Mouse (Mus musculus): ENCODE data around the gene Itgb7. TPM values are rescaled to one million over a fixed set of nuclear protein-coding genes. Genes with fewer than 3 reads are reported as not detected.

Itgb7 gene
- polyA plus RNA-seq (2014; fragmentation: Illumina TruSeq; extraction: RNeasy Lipid Tissue Mini Kit (QIAGEN cat#74804); ENCODE audit: low read depth, low replicate concordance): 0.47 TPM

DNA sequence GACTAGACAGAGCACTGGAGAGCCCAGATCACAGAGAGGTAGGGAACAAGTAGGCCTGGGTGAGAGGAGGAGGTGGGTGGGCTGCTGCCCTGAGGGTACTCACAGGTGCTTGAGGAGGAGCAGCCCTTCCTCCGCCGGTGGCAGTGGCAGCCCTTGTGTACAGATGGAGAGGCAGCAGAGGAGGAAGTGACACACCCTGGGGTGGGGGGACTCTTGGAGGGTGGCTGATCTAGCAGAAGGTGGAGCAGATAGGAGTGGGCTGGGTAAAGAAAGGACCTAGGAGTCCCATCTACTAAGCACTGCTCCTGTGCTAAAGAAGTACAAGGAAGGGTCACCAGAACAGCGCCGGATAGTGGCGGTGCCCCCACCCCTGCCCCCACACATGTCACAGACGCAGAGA, at the start of gene Itgb7:
Gene Itgb7, minus strand, starts transcription at position 197 of the 400 bp plus-strand sequence.

DNA sequence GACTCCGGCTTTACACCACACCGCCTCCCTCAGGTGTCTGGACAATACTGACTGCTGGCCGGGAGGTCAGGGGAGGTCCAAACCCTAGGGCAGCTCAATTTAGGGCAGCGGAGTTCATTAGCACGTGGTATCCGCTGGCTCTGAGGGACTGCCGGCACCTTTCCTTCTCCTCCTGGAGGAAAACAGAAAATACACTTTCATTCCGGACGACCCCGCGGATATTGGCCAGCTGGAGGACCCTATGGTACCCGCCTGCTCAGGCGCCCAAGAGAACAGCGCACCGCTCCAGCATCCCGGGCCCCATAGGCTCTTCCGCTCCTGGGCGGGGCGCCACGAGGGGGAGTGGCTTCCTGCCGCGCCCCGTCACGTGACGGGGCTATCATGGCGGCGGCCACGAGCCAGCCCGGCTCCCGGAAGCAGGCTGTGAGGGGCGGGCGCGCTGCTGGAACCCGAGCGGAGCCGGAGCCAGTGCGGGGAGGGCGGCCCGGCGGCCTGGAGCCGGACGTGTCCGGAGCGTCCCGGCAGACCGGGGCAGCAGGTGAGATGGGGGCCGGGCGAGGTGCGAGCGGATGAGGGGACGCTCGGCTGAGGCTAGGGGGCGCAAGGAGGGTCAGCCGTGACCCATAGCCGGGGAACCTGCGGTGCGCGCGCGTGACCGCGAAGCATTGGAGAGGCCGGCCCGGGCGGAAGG, 47.5 kb upstream of the Itgb7 start, which contains the start of gene Mfsd5:
Gene Mfsd5, plus strand, starts transcription at position 363 of the 691 bp plus-strand sequence.

DNA sequence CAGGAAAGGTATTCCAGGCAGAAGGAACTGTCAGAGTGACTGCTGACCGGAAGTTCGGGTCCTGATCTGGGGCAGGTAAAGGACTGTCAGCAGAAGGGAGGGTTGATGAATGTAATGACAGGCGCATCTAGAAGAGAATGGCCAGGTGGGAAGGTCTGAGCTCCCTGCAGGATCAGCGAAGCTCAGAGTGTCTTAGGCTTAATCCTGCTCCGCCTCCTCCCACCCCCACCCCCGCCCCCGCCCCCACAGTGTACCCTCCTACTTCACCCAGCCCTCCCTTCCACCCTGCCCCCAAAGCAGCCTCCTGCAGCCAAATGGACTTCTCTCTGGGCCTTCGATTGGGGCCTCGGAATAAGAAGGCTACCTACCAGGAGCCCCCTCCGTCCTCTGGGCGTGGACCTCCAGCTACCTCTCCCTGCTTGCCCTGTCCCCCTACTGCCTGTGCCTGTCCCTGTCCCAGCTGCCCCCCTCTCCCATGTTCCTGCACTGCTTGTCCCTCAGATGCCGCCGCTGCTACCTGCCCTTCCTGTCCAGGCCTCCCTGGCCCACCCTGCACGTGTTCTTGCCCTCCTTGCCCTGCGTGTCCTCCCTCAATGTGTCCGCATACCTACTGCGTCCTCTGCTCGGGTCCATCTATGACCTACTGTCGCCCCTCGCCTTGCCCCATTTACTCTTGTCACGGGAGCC, 38.7 kb upstream of the Itgb7 start, which contains the start of gene Gm9918:
Gene Gm9918, plus strand, starts transcription at position 290 of the 687 bp plus-strand sequence.

DNA sequence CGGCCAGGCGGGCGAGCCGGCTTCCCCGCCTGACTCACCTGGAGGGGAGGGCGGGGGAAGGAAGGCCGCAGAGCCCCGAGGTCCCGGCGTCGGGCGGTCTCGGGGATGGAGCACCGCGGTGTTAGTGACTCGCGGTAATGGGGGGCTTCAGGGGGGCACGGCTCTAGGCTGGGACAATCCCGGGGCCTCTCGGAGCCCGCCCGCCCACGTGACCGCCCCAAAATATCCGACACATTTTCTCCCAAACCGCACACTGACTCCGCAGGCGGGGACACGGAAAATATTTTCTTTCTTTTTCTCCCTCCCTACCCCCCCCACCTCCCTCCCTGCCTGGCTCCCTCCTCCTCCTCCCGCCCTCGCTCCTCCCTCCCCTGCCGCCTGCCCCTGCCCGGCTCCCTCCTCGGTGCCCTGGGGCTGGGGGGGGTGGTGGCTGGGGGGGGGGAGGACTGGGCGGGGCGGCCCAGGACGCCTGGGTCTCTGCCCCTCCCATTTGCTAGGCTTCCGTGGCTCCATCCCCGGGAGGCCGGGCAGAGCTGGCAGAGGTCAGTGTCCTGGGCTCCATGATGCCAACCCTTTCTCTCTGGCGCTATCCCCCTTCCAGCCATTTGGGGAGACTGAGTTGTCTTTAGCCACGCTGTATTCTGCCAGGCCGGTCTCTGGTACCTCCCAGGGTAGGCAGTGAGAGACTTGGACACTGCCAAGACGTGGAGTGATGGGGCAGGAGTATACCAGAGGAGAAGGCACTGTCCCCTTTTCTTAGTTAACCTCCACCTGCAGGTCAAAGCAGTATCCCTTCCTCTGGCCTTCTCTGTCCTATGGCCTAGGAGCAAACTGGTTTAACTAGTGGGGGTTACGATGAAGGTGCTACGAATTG, 25.7 kb upstream of the Itgb7 start, which contains the start of gene Rarg:
Gene Rarg, minus strand, starts transcription at position 316 of the 874 bp plus-strand sequence.

DNA sequence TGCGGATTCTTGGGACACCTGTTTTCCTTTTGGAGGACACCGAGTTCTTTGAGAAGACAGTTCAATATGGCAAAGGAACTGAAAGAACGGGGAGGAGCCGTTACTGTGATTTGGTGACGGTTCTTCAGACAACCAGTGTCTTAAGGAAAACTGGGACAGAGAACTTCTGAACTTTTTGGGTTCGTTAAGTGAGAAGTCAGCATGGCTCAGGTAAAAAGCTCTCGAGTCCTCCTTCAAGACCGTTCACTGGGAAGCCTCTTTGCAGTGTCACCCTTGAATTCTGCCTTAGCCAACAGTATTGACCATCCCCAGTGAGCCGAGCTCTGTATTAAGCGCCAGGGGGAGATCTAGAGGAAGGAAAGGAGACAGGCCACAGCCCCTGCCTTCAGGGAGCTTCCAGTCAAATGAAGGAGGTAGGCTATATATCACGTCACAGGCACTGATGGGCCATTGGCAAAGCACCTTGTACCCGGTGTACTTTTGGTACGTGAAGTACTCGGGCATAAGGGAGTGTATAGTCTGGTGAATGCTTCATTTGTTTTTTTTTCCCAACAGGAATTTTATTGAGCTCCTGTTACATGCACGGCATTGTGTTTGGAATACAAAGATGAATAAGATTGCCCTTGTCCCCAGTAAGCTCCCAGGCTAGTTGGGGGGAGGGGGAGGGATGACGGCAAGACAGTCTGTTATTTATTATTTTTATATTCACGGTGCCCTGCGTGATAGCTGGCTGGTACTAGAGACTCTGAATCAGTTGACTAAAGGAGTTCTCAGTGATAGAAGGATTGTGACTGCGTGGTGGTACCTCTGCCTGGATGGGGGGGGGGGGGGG, 26.9 kb downstream of the Itgb7 start, which contains the start of gene Csad:
Gene Csad, minus strand, starts transcription at position 51 of the 832 bp plus-strand sequence.

DNA sequence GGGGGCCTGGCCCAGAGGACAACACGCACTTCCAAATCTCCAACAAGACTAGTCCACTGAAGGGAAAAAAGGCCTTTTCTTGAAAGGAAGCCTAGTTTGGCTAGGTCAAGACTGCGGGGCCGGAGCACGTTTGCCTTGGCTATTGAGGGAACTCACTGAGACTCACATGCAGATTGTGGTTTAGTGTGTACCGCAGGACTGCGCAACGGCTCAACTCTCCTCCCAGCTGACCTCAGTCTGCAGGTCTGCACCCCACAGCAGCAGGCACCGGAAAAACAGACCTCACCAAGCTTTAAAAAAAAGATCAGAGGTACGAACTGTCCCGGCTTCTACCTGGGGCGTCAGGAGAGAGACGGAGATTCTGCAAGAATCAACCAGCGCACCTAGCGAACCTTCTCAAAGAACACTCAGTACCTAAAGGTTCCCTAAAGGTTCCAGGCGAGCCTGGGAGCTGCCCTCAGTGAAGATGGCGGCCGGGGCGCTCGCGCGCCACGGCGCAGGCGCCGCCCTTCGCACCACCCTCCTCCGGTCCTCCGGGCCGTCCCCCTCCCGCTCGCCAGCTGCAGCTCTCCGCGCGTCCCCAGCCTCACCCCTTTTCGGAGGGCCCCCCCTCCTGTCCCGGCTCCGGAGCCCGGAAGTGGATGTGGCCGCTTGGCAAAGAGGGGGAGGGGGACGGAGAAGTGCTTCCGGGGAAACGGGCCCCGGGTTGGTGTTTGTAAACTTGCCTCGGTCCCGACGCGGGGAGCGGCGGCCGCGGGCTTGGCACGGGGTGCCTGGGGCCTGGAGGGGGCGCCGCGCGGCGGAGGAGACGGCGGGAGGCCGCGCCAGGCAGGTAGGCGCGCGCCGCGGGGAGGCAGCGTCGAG, 28.5 kb downstream of the Itgb7 start, which contains the start of gene Zfp740:
Gene Zfp740, plus strand, starts transcription at position 279 of the 864 bp plus-strand sequence.

Other genes starting within 250 kb of the Itgb7 start
- gene Krt8, start 227.5 kb downstream of the Itgb7 start, polyA plus RNA-seq (2014; fragmentation: Illumina TruSeq; extraction: RNeasy Lipid Tissue Mini Kit (QIAGEN cat#74804); ENCODE audit: low read depth, low replicate concordance): 179 TPM
- 14.7 TPM for gene Krt18, start 203.8 kb downstream of the Itgb7 start, polyA plus RNA-seq (2014; fragmentation: Illumina TruSeq; extraction: RNeasy Lipid Tissue Mini Kit (QIAGEN cat#74804); ENCODE audit: low read depth, low replicate concordance)
- 230 TPM for gene Eif4b, start 158.2 kb downstream of the Itgb7 start, polyA plus RNA-seq (2014; fragmentation: Illumina TruSeq; extraction: RNeasy Lipid Tissue Mini Kit (QIAGEN cat#74804); ENCODE audit: low read depth, low replicate concordance)
- gene Tns2, start 131.5 kb downstream of the Itgb7 start, polyA plus RNA-seq (2014; fragmentation: Illumina TruSeq; extraction: RNeasy Lipid Tissue Mini Kit (QIAGEN cat#74804); ENCODE audit: low read depth, low replicate concordance): 17.3 TPM
- 1.5 TPM for gene Spryd3, start 95.7 kb downstream of the Itgb7 start, polyA plus RNA-seq (2014; fragmentation: Illumina TruSeq; extraction: RNeasy Lipid Tissue Mini Kit (QIAGEN cat#74804); ENCODE audit: low read depth, low replicate concordance)
- 0.41 TPM for gene Igfbp6, start 87.6 kb downstream of the Itgb7 start, polyA plus RNA-seq (2014; fragmentation: Illumina TruSeq; extraction: RNeasy Lipid Tissue Mini Kit (QIAGEN cat#74804); ENCODE audit: low read depth, low replicate concordance)
- 0.32 TPM for gene Soat2, start 81.4 kb downstream of the Itgb7 start, polyA plus RNA-seq (2014; fragmentation: Illumina TruSeq; extraction: RNeasy Lipid Tissue Mini Kit (QIAGEN cat#74804); ENCODE audit: low read depth, low replicate concordance)
- gene Zfp740, start 28.7 kb downstream of the Itgb7 start, polyA plus RNA-seq (2014; fragmentation: Illumina TruSeq; extraction: RNeasy Lipid Tissue Mini Kit (QIAGEN cat#74804); ENCODE audit: low read depth, low replicate concordance): 47.3 TPM
- 18.2 TPM for gene Csad, start 27.2 kb downstream of the Itgb7 start, polyA plus RNA-seq (2014; fragmentation: Illumina TruSeq; extraction: RNeasy Lipid Tissue Mini Kit (QIAGEN cat#74804); ENCODE audit: low read depth, low replicate concordance)
- 3.6 TPM for gene Rarg, start 25.6 kb upstream of the Itgb7 start, polyA plus RNA-seq (2014; fragmentation: Illumina TruSeq; extraction: RNeasy Lipid Tissue Mini Kit (QIAGEN cat#74804); ENCODE audit: low read depth, low replicate concordance)
- not detected for gene Gm9918, start 38.6 kb upstream of the Itgb7 start, polyA plus RNA-seq (2014; fragmentation: Illumina TruSeq; extraction: RNeasy Lipid Tissue Mini Kit (QIAGEN cat#74804); ENCODE audit: low read depth, low replicate concordance)
- 0.66 TPM for gene Mfsd5, start 47.5 kb upstream of the Itgb7 start, polyA plus RNA-seq (2014; fragmentation: Illumina TruSeq; extraction: RNeasy Lipid Tissue Mini Kit (QIAGEN cat#74804); ENCODE audit: low read depth, low replicate concordance)
- 0.13 TPM for gene Espl1, start 64.3 kb upstream of the Itgb7 start, polyA plus RNA-seq (2014; fragmentation: Illumina TruSeq; extraction: RNeasy Lipid Tissue Mini Kit (QIAGEN cat#74804); ENCODE audit: low read depth, low replicate concordance)
- 39.0 TPM for gene Pfdn5, start 94.2 kb upstream of the Itgb7 start, polyA plus RNA-seq (2014; fragmentation: Illumina TruSeq; extraction: RNeasy Lipid Tissue Mini Kit (QIAGEN cat#74804); ENCODE audit: low read depth, low replicate concordance)
- gene Myg1, start 99.8 kb upstream of the Itgb7 start, polyA plus RNA-seq (2014; fragmentation: Illumina TruSeq; extraction: RNeasy Lipid Tissue Mini Kit (QIAGEN cat#74804); ENCODE audit: low read depth, low replicate concordance): 8.4 TPM
- gene Aaas, start 118.8 kb upstream of the Itgb7 start, polyA plus RNA-seq (2014; fragmentation: Illumina TruSeq; extraction: RNeasy Lipid Tissue Mini Kit (QIAGEN cat#74804); ENCODE audit: low read depth, low replicate concordance): 3.3 TPM
- not detected for gene Sp7, start 135.2 kb upstream of the Itgb7 start, polyA plus RNA-seq (2014; fragmentation: Illumina TruSeq; extraction: RNeasy Lipid Tissue Mini Kit (QIAGEN cat#74804); ENCODE audit: low read depth, low replicate concordance)
- gene Sp1, start 174.2 kb upstream of the Itgb7 start, polyA plus RNA-seq (2014; fragmentation: Illumina TruSeq; extraction: RNeasy Lipid Tissue Mini Kit (QIAGEN cat#74804); ENCODE audit: low read depth, low replicate concordance): 124 TPM
- gene Amhr2, start 213.4 kb upstream of the Itgb7 start, polyA plus RNA-seq (2014; fragmentation: Illumina TruSeq; extraction: RNeasy Lipid Tissue Mini Kit (QIAGEN cat#74804); ENCODE audit: low read depth, low replicate concordance): not detected
- gene Prr13, start 227.1 kb upstream of the Itgb7 start, polyA plus RNA-seq (2014; fragmentation: Illumina TruSeq; extraction: RNeasy Lipid Tissue Mini Kit (QIAGEN cat#74804); ENCODE audit: low read depth, low replicate concordance): 196 TPM
- 677 TPM for gene Pcbp2, start 238.6 kb upstream of the Itgb7 start, polyA plus RNA-seq (2014; fragmentation: Illumina TruSeq; extraction: RNeasy Lipid Tissue Mini Kit (QIAGEN cat#74804); ENCODE audit: low read depth, low replicate concordance)

Measured in sigmoid colon, adult 10 weeks (tissue).